Mouse (Mus musculus) E14TG2a.4 (cell line): ENCODE data around the gene Tas2r135.

ENCODE experiments used
- CTCF ChIP-seq: conservative IDR thresholded peaks from 2 replicates; pipeline ENCODE4 v1.5.1; 2014; ENCODE audit warnings: low read length
- NANOG ChIP-seq: IDR thresholded peaks from 2 replicates; pipeline ENCODE4 v1.6.1; 2014; ENCODE audit warnings: borderline replicate concordance, low read length, mixed read lengths
- POU5F1 ChIP-seq: IDR thresholded peaks from 2 replicates; pipeline ENCODE4 v1.6.1; 2014; ENCODE audit warnings: low read length, borderline replicate concordance

- TF ChIP-seq CTCF (no peak), NANOG (no peak), POU5F1 (no peak)
Observed at GRCm38 (mm10) chr6:42419443-42419842, 14.2 kb downstream of the Tas2r135 start.
